22 mouse cellular contexts compared by ENCODE assay signal in genomic region chr5:33920924-33921323, GRCm38 (mm10). TPM values are rescaled to one million over a fixed set of nuclear protein-coding genes. Genes with fewer than 3 reads are reported as not detected.
DNase-seq lines count a peak whose midpoint lies in the region; ATAC-seq and TF ChIP-seq lines count a peak whose summit lies in the region.
"Had no signal": no experiment of that assay in that cellular context is flagged by ENCODE, and none has a peak within 500 bp of the region (broad histone marks: within the 10 kb centered on the region; RNA-seq: fewer than 3 reads in every experiment).

No protein-coding gene starts in this region.

- intact Hi-C loops in gastrocnemius, adult 2 months (cut with DNase I), result no loop called here
- intact Hi-C loops in gastrocnemius, postnatal 14 days (cut with DNase I; ENCODE audit: low total_unique reads), result no loop called here

- H3K4me1 ChIP-seq in heart, postnatal 0 days (ENCODE audit: control insufficient read depth, insufficient read depth), result no peaks in the 10 kb centered on the region
- no peaks in the 10 kb centered on the region for H3K4me1 ChIP-seq in intestine, embryonic 16.5 days (ENCODE audit: control insufficient read depth, insufficient read depth, low read length)
- H3K4me1 ChIP-seq: embryonic facial prominence, embryonic 12.5 days; forebrain, embryonic 13.5 days; limb, embryonic 15.5 days; liver, embryonic 15.5 days had no signal

- no peak for TF ChIP-seq CTCF in gastrocnemius, adult 2 months (IDR thresholded peaks at IDR 0.05)
- TF ChIP-seq CTCF in heart, postnatal 0 days (IDR thresholded peaks at IDR 0.05; ENCODE audit: low read depth), result no peak

- no peak for ATAC-seq in heart, postnatal 0 days (ENCODE audit: insufficient read depth, low read depth)
- peak; percentile 56 to 71; a peak in 3 of 4 replicates for ATAC-seq in hematopoietic stem cell, adult 5-6 weeks (replicated peaks in 1 of 2; ENCODE audit: insufficient read depth in 1 of 2, low FRiP score in 2 of 2, low TSS enrichment in 1 of 2, low read depth in 1 of 2, poor library complexity in 2 of 2, severe bottlenecking in 2 of 2)
- no peak for ATAC-seq in intestine, embryonic 16.5 days
- ATAC-seq: forebrain, embryonic 13.5 days; hindbrain, postnatal 0 days; lung, postnatal 0 days had no signal

- H3K9ac ChIP-seq in heart, postnatal 0 days (replicated peaks; ENCODE audit: low read depth, low read length), result no peak overlapping the region
- H3K9ac ChIP-seq in intestine, embryonic 16.5 days (ENCODE audit: low read depth, low read length), result no peak overlapping the region
- H3K9ac ChIP-seq: embryonic facial prominence, embryonic 12.5 days; forebrain, embryonic 13.5 days; limb, embryonic 15.5 days; liver, embryonic 15.5 days had no signal

- WGBS in heart, postnatal 0 days, result 39% methylated on average over 4 of the region's 4 CpGs
- WGBS in intestine, embryonic 16.5 days, result 81% methylated on average over 4 of the region's 4 CpGs

- no peaks in the 10 kb centered on the region for H3K9me3 ChIP-seq in heart, postnatal 0 days (replicated peaks; ENCODE audit: control insufficient read depth, low read length)
- H3K9me3 ChIP-seq in intestine, embryonic 16.5 days (ENCODE audit: control insufficient read depth, low read length), result no peaks in the 10 kb centered on the region
- H3K9me3 ChIP-seq: embryonic facial prominence, embryonic 12.5 days; forebrain, embryonic 13.5 days; G1E; limb, embryonic 15.5 days; liver, embryonic 15.5 days had no signal

- no peak for DNase-seq in gastrocnemius, adult 2 months
- no peak for DNase-seq in gastrocnemius, postnatal 14 days
- peak; percentile 34 for DNase-seq in heart, postnatal 0 days (ENCODE audit: low spot score)
- no peak for DNase-seq in heart, postnatal 4 days
- no peak for DNase-seq in MN1 (ENCODE audit: low spot score)
- DNase-seq: cerebellum, adult 9-11 months; gastrocnemius, postnatal 25 days; kidney, adult 11 months; right cerebral cortex, postnatal 4 days; thymus, postnatal 14 days had no signal

- TF ChIP-seq EP300 in heart, postnatal 0 days (IDR thresholded peaks at IDR 0.05; ENCODE audit: low read depth), result no peak

- no peak overlapping the region for H3K4me3 ChIP-seq in gastrocnemius, adult 2 months
- no peak overlapping the region for H3K4me3 ChIP-seq in heart, postnatal 0 days (ENCODE audit: low read depth, low read length)
- H3K4me3 ChIP-seq in intestine, embryonic 16.5 days (ENCODE audit: low read length), result no peak overlapping the region
- H3K4me3 ChIP-seq: embryonic facial prominence, embryonic 12.5 days; erythroblast, embryonic 14.5 days; forebrain, embryonic 13.5 days; limb, embryonic 15.5 days; liver, embryonic 15.5 days had no signal

- H3K4me2 ChIP-seq in heart, postnatal 0 days (ENCODE audit: low read depth, low read length), result no peak overlapping the region
- H3K4me2 ChIP-seq in intestine, embryonic 16.5 days (ENCODE audit: low read depth, low read length), result no peak overlapping the region
- H3K4me2 ChIP-seq: embryonic facial prominence, embryonic 12.5 days; forebrain, embryonic 13.5 days; limb, embryonic 15.5 days; liver, embryonic 15.5 days had no signal

- H3K36me3 ChIP-seq in heart, postnatal 0 days (replicated peaks; ENCODE audit: control insufficient read depth, insufficient read depth, low read length), result peaks cover 46% of the 10 kb centered on the region
- H3K36me3 ChIP-seq in intestine, embryonic 16.5 days (ENCODE audit: control insufficient read depth, insufficient read depth, low read length), result peaks cover 19% of the 10 kb centered on the region

- H3K27ac ChIP-seq in gastrocnemius, adult 2 months, result peak overlapping the region; percentile 76
- 0 out of 2 replicates have a peak overlapping the region, but pooled peaks have one; percentile 22 for H3K27ac ChIP-seq in heart, postnatal 0 days (ENCODE audit: low read depth)
- H3K27ac ChIP-seq in intestine, embryonic 16.5 days (ENCODE audit: low read length), result no peak overlapping the region
- H3K27ac ChIP-seq: embryonic facial prominence, embryonic 12.5 days; forebrain, embryonic 13.5 days; hindbrain, postnatal 0 days; kidney, postnatal 0 days; limb, embryonic 15.5 days; liver, embryonic 15.5 days; stomach, postnatal 0 days had no signal

- no peaks in the 10 kb centered on the region for H3K27me3 ChIP-seq in heart, postnatal 0 days (ENCODE audit: control insufficient read depth, insufficient read depth, low read length)
- H3K27me3 ChIP-seq in intestine, embryonic 16.5 days (replicated peaks; ENCODE audit: control insufficient read depth, insufficient read depth, low read length), result no peaks in the 10 kb centered on the region
- H3K27me3 ChIP-seq: embryonic facial prominence, embryonic 12.5 days; forebrain, embryonic 13.5 days; limb, embryonic 15.5 days; liver, embryonic 15.5 days had no signal

RNA-seq across cellular contexts. Expression of gene Nelfa, which starts 15.3 kb away (rescaled TPM):
- 1 to 10 TPM; 7.1 to 8.2 TPM for total RNA-seq in gastrocnemius, adult 2 months (2021)
- 1 to 10 TPM; 7.0 to 8.6 TPM for total RNA-seq in gastrocnemius, postnatal 14 days (2021)
- total RNA-seq in heart, postnatal 0 days (2014; rRNA removed; ENCODE audit: low replicate concordance), result 16.1 and 20.6 TPM in 2 replicates
- polyA plus RNA-seq in heart, postnatal 0 days (2015; fragmentation: Nextera tagmentation; extraction: Ambion mirVana), result 18.1 and 18.9 TPM in 2 replicates
- 10 to 100 TPM; 16.9 to 18.3 TPM for total RNA-seq in heart, postnatal 4 days (2021)
- 29.4 and 30.5 TPM in 2 replicates for total RNA-seq in hematopoietic stem cell, adult 5-6 weeks (2017)
- polyA plus RNA-seq in intestine, embryonic 16.5 days (2015; fragmentation: Nextera tagmentation; extraction: Ambion mirVana), result 44.1 and 48.8 TPM in 2 replicates

Comparison
In these comparisons a context has a peak if more than half of its experiments do, and no peak if none do; other contexts are left out.
1. ATAC-seq: peak in hematopoietic stem cell, adult 5-6 weeks (2 of 2); none in heart, postnatal 0 days (single experiment) and intestine, embryonic 16.5 days (single experiment).